Mouse (Mus musculus) kidney, embryonic 16.5 days (tissue): Measurements from ENCODE around the gene Padi2. TPM values are rescaled to one million over a fixed set of nuclear protein-coding genes. Genes with fewer than 3 reads are reported as not detected.

Source experiments
- ATAC-seq: fragments of 200-750 bp; cut with Nextera tagmentation; 2 replicates; pipeline ENCODE4 v1.8.0; 2017; ENCODE audit warnings: moderate TSS enrichment; ENCODE audit not compliant: low FRiP score, low TSS enrichment
- H3K27ac ChIP-seq: fragments of 300-500 bp; sonication (generic); 2 replicates; pipeline ENCODE4 v1.5.1; 2014; ENCODE audit warnings: low read length
- H3K27me3 ChIP-seq: fragments of 300-500 bp; sonication (generic); 2 replicates; pipeline ENCODE4 v1.6.1; 2014; ENCODE audit warnings: low read length, control low read depth, mixed read lengths; ENCODE audit not compliant: insufficient read depth
- H3K36me3 ChIP-seq: fragments of 300-500 bp; sonication (generic); 2 replicates; pipeline ENCODE4 v1.6.1; 2014; ENCODE audit warnings: low read length, control low read depth, mixed read lengths; ENCODE audit not compliant: insufficient read depth
- H3K4me1 ChIP-seq: fragments of 300-500 bp; sonication (generic); 2 replicates; pipeline ENCODE4 v1.6.1; 2014; ENCODE audit warnings: low read length, control low read depth, mixed read lengths; ENCODE audit not compliant: insufficient read depth
- H3K4me2 ChIP-seq: fragments of 300-500 bp; sonication (generic); replicated peaks from 2 replicates; pipeline ENCODE4 v1.6.1; 2014; ENCODE audit warnings: low read depth, low read length
- H3K4me3 ChIP-seq: fragments of 300-500 bp; sonication (generic); 2 replicates; pipeline ENCODE4 v1.5.1; 2014; ENCODE audit warnings: mild to moderate bottlenecking, low read length
- H3K9ac ChIP-seq: fragments of 300-500 bp; sonication (generic); replicated peaks from 2 replicates; pipeline ENCODE4 v1.6.1; 2014; ENCODE audit warnings: low read length
- H3K9me3 ChIP-seq: fragments of 300-500 bp; sonication (generic); 2 replicates; pipeline ENCODE4 v1.6.1; 2016; ENCODE audit warnings: low read length, control low read depth
- WGBS: fragments of 180-500 bp; shearing (Covaris S2); extraction: QIAGEN DNeasy Blood & Tissue Kit; methylation state at CpG from one replicate; pipeline ENCODE4 v1.1.7; 2014; 5-methylcytosine and 5-hydroxymethylcytosine counted together
- polyA plus RNA-seq: library from polyadenylated mRNA; unstranded; fragments of >200 nt; fragmentation: Nextera tagmentation; extraction: Ambion mirVana; gene quantifications from 2 replicates; pipeline ENCODE4 v1.2.1, GENCODE M21; 2015

Padi2 gene
- polyA plus RNA-seq, 1 experiment from 2014 or later: 18.1 TPM

- Histone ChIP-seq H3K4me2 (peak overlapping the region; percentile 62), H3K4me3 (peak overlapping the region; percentile 47), H3K4me1 (peaks cover 18% of the 10 kb centered on the region), H3K27ac (no peak overlapping the region), H3K27me3 (no peaks in the 10 kb centered on the region; the same call in 1 of the 2 replicates), H3K9ac (peak overlapping the region; percentile 53; the same call in 1 of the 2 replicates), H3K9me3 (no peaks in the 10 kb centered on the region), H3K36me3 (no peaks in the 10 kb centered on the region)
- no peak for ATAC-seq
- 17% methylated on average over 11 of the region's 11 CpGs for WGBS
These were observed 695 bp upstream of the Padi2 start for GRCm38 (mm10) chr4:140905426-140905871.

- 31% methylated on average over 11 of the region's 11 CpGs for WGBS
- no peaks in the 10 kb centered on the region for H3K36me3 ChIP-seq
- ATAC-seq: peak; percentile 31; the same call in 1 of the 2 replicates
- peaks cover 29% of the 10 kb centered on the region for H3K4me1 ChIP-seq
- no peaks in the 10 kb centered on the region; the same call in 1 of the 2 replicates for H3K27me3 ChIP-seq
- no peak overlapping the region for H3K27ac ChIP-seq
- H3K4me2 ChIP-seq: peak overlapping the region; percentile 62
- H3K4me3 ChIP-seq: peak overlapping the region; percentile 47
- H3K9me3 ChIP-seq: no peaks in the 10 kb centered on the region
- H3K9ac ChIP-seq: peak overlapping the region; percentile 3; the same call in 1 of the 2 replicates
These were observed 710 bp downstream of the Padi2 start for GRCm38 (mm10) chr4:140906827-140907280.

- Histone ChIP-seq H3K4me2 (peak overlapping the region; percentile 62), H3K9ac (no peak overlapping the region), H3K4me3 (0 out of 2 replicates have a peak overlapping the region, but pooled peaks have one; percentile 47), H3K4me1 (peaks cover 29% of the 10 kb centered on the region), H3K36me3 (no peaks in the 10 kb centered on the region), H3K27ac (no peak overlapping the region), H3K27me3 (no peaks in the 10 kb centered on the region; the same call in 1 of the 2 replicates), H3K9me3 (no peaks in the 10 kb centered on the region)
- WGBS: 62% methylated on average over 12 of the region's 12 CpGs
- no peak for ATAC-seq
These were observed 1.3 kb downstream of the Padi2 start for GRCm38 (mm10) chr4:140907306-140908024.

- Histone ChIP-seq H3K4me2 (no peak overlapping the region), H3K9me3 (no peaks in the 10 kb centered on the region), H3K36me3 (no peaks in the 10 kb centered on the region), H3K27ac (no peak overlapping the region), H3K4me1 (peaks cover 29% of the 10 kb centered on the region), H3K27me3 (no peaks in the 10 kb centered on the region; the same call in 1 of the 2 replicates), H3K4me3 (no peak overlapping the region), H3K9ac (no peak overlapping the region)
- 74% methylated on average over 5 of the region's 5 CpGs for WGBS
- no peak for ATAC-seq
These were observed 2.5 kb downstream of the Padi2 start for GRCm38 (mm10) chr4:140908627-140909026.

- 82% methylated on average over 4 of the region's 4 CpGs for WGBS
- Histone ChIP-seq H3K27ac (no peak overlapping the region), H3K4me1 (peaks cover 29% of the 10 kb centered on the region), H3K4me2 (no peak overlapping the region), H3K9me3 (no peaks in the 10 kb centered on the region), H3K4me3 (no peak overlapping the region), H3K36me3 (no peaks in the 10 kb centered on the region), H3K9ac (no peak overlapping the region), H3K27me3 (no peaks in the 10 kb centered on the region; the same call in 1 of the 2 replicates)
- no peak for ATAC-seq
These were observed 3.4 kb downstream of the Padi2 start for GRCm38 (mm10) chr4:140909536-140909935.

GRCm38 (mm10) chr4:140910661-140911310 lies 4.6 kb downstream of the Padi2 start:
- Histone ChIP-seq H3K4me2 (peak overlapping the region; percentile 28), H3K36me3 (no peaks in the 10 kb centered on the region), H3K27me3 (no peaks in the 10 kb centered on the region), H3K4me1 (peaks cover 25% of the 10 kb centered on the region), H3K9ac (0 out of 2 replicates have a peak overlapping the region, but pooled peaks have one; percentile 28), H3K27ac (0 out of 2 replicates have a peak overlapping the region, but pooled peaks have one; percentile 4), H3K4me3 (peak overlapping the region; percentile 20; the same call in 1 of the 2 replicates), H3K9me3 (no peaks in the 10 kb centered on the region)
- 6% methylated on average over 17 of the region's 17 CpGs for WGBS
- ATAC-seq: peak; percentile 20; the same call in 1 of the 2 replicates

GRCm38 (mm10) chr4:140911416-140911815 lies 5.3 kb downstream of the Padi2 start:
- H3K4me1 ChIP-seq: peaks cover 20% of the 10 kb centered on the region
- whole genome bisulfite sequencing: 88% methylated on average over 9 of the region's 9 CpGs
- no peaks in the 10 kb centered on the region for H3K36me3 ChIP-seq
- H3K9me3 ChIP-seq: no peaks in the 10 kb centered on the region
- no peak for ATAC-seq
- no peak overlapping the region for H3K9ac ChIP-seq
- no peak overlapping the region for H3K27ac ChIP-seq
- no peak overlapping the region for H3K4me2 ChIP-seq
- H3K4me3 ChIP-seq: no peak overlapping the region
- no peaks in the 10 kb centered on the region for H3K27me3 ChIP-seq

GRCm38 (mm10) chr4:140912271-140912833 lies 6.2 kb downstream of the Padi2 start:
- Histone ChIP-seq H3K27ac (no peak overlapping the region), H3K4me1 (peaks cover 12% of the 10 kb centered on the region), H3K4me2 (no peak overlapping the region), H3K9ac (no peak overlapping the region), H3K27me3 (no peaks in the 10 kb centered on the region), H3K9me3 (no peaks in the 10 kb centered on the region), H3K4me3 (no peak overlapping the region), H3K36me3 (no peaks in the 10 kb centered on the region)
- ATAC-seq: no peak
- 69% methylated on average over 10 of the region's 10 CpGs for WGBS

GRCm38 (mm10) chr4:140913565-140913964 lies 7.4 kb downstream of the Padi2 start:
- Histone ChIP-seq H3K9ac (no peak overlapping the region), H3K27ac (no peak overlapping the region), H3K4me1 (peaks cover 12% of the 10 kb centered on the region), H3K27me3 (no peaks in the 10 kb centered on the region), H3K4me2 (no peak overlapping the region), H3K9me3 (no peaks in the 10 kb centered on the region), H3K4me3 (no peak overlapping the region), H3K36me3 (no peaks in the 10 kb centered on the region)
- ATAC-seq: no peak
- 92% methylated on average over 9 of the region's 9 CpGs for WGBS
